In the genomic region with DNA sequence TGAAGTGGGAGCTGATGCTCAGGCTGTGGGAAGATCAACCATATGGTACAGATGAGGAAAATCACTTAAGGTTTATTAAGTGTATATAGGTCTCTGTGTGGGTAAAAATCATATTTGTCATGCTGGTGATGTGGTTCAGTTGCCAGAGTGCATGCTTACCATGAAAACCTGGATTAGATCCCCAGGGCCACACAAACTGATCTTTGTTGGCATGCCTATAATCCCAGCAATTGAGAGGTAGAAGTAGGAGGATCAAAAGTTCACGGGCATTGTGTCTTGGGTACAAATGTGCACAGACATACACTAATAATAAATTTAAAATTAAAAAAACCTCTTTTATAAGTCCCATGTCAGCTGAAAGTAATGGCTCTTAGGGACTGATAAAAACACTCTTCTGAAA, we compare ENCODE assay signal across 36 mouse cellular contexts. TPM values are rescaled to one million over a fixed set of nuclear protein-coding genes. Genes with fewer than 3 reads are reported as not detected.
DNase-seq lines count a peak whose midpoint lies in the region; ATAC-seq and TF ChIP-seq lines count a peak whose summit lies in the region.
"Had no signal": no experiment of that assay in that cellular context is flagged by ENCODE, and none has a peak within 500 bp of the region (broad histone marks: within the 10 kb centered on the region; RNA-seq: fewer than 3 reads in every experiment).

No protein-coding gene starts in this region.

- peaks cover 27% of the 10 kb centered on the region for H3K36me3 ChIP-seq in heart, adult 2 months (ENCODE audit: control insufficient read depth, insufficient read depth, low read length)
- H3K36me3 ChIP-seq in limb, embryonic 15.5 days = peaks cover 44% of the 10 kb centered on the region
- H3K36me3 ChIP-seq in limb, embryonic 10.5 days = peaks cover 85% of the 10 kb centered on the region
- H3K36me3 ChIP-seq in lung, postnatal 0 days (ENCODE audit: insufficient read depth, low read length) = peaks cover 12% of the 10 kb centered on the region; the same call in 1 of the 2 replicates
- H3K36me3 ChIP-seq in forebrain, embryonic 16.5 days (ENCODE audit: control insufficient read depth, insufficient read depth) = peaks cover 6% of the 10 kb centered on the region

- TF ChIP-seq EP300 in heart, adult 2 months (IDR thresholded peaks at IDR 0.05; ENCODE audit: insufficient read depth, low read depth, low read length) = no peak
- no peak for TF ChIP-seq EP300 in lung, postnatal 0 days (IDR thresholded peaks at IDR 0.05)

- no peak for DNase-seq in heart, adult 2 months
- DNase-seq in heart, postnatal 36 days = no peak
- DNase-seq in limb, embryonic 10.5 days (ENCODE audit: low spot score) = no peak
- no peak for DNase-seq in lung, postnatal 0 days (ENCODE audit: low spot score)
- no peak for DNase-seq in lung, postnatal 4 days
- DNase-seq: adrenal gland, postnatal 10 days; cerebellum, adult 11 months; cerebellum, postnatal 10 days; gastrocnemius, postnatal 25 days; heart, adult 18-20 months; heart, postnatal 14 days; kidney, postnatal 25 days; lung, embryonic 14.5 days; right cerebral cortex, postnatal 4 days; thymus, adult 2 months; thymus, postnatal 36 days had no signal

- H3K27me3 ChIP-seq in heart, adult 2 months (ENCODE audit: control insufficient read depth, insufficient read depth, low read length) = no peaks in the 10 kb centered on the region
- H3K27me3 ChIP-seq in limb, embryonic 15.5 days = no peaks in the 10 kb centered on the region
- no peaks in the 10 kb centered on the region for H3K27me3 ChIP-seq in limb, embryonic 10.5 days (ENCODE audit: low read depth, poor library complexity, severe bottlenecking)
- no peaks in the 10 kb centered on the region for H3K27me3 ChIP-seq in lung, postnatal 0 days (replicated peaks; ENCODE audit: insufficient read depth, low read length)
- no peaks in the 10 kb centered on the region for H3K27me3 ChIP-seq in forebrain, embryonic 16.5 days (replicated peaks; ENCODE audit: control insufficient read depth, insufficient read depth, low read length)
- H3K27me3 ChIP-seq: forebrain, embryonic 12.5 days; heart, embryonic 13.5 days; hindbrain, embryonic 12.5 days; kidney, embryonic 15.5 days; midbrain, embryonic 13.5 days; neural tube, embryonic 13.5 days; Patski had no signal

- H3K4me1 ChIP-seq in heart, adult 2 months (ENCODE audit: control insufficient read depth, insufficient read depth, low read length) = peaks cover 11% of the 10 kb centered on the region
- H3K4me1 ChIP-seq in limb, embryonic 15.5 days = no peaks in the 10 kb centered on the region
- H3K4me1 ChIP-seq in limb, embryonic 10.5 days = no peaks in the 10 kb centered on the region
- H3K4me1 ChIP-seq in lung, postnatal 0 days (ENCODE audit: insufficient read depth, low read depth, low read length) = peaks cover 14% of the 10 kb centered on the region; the same call in 1 of the 2 replicates
- peaks cover 3% of the 10 kb centered on the region; the same call in 1 of the 2 replicates for H3K4me1 ChIP-seq in forebrain, embryonic 16.5 days (replicated peaks; ENCODE audit: control insufficient read depth, insufficient read depth, low read length)
- H3K4me1 ChIP-seq: forebrain, embryonic 12.5 days; hindbrain, embryonic 12.5 days; kidney, embryonic 15.5 days; midbrain, embryonic 13.5 days had no signal

- no peaks in the 10 kb centered on the region for H3K9me3 ChIP-seq in limb, embryonic 15.5 days
- no peaks in the 10 kb centered on the region for H3K9me3 ChIP-seq in limb, embryonic 10.5 days (replicated peaks)
- H3K9me3 ChIP-seq in lung, postnatal 0 days (ENCODE audit: low read length) = no peaks in the 10 kb centered on the region
- H3K9me3 ChIP-seq in forebrain, embryonic 16.5 days (ENCODE audit: control insufficient read depth, low read length) = no peaks in the 10 kb centered on the region
- H3K9me3 ChIP-seq: forebrain, embryonic 12.5 days; heart, embryonic 13.5 days; hindbrain, embryonic 12.5 days; midbrain, embryonic 13.5 days; neural tube, embryonic 13.5 days had no signal

- H3K4me2 ChIP-seq in limb, embryonic 15.5 days = no peak overlapping the region
- H3K4me2 ChIP-seq in lung, postnatal 0 days (replicated peaks; ENCODE audit: low read depth, low read length) = no peak overlapping the region
- H3K4me2 ChIP-seq in forebrain, embryonic 16.5 days (ENCODE audit: low read length) = no peak overlapping the region
- H3K4me2 ChIP-seq: forebrain, embryonic 12.5 days; heart, embryonic 13.5 days; hindbrain, embryonic 12.5 days; kidney, embryonic 15.5 days; lung, embryonic 14.5 days; midbrain, embryonic 13.5 days; neural tube, embryonic 13.5 days had no signal

- H3K79me2 ChIP-seq in heart, adult 2 months (replicated peaks; ENCODE audit: control insufficient read depth, insufficient read depth, low read length) = no peaks in the 10 kb centered on the region

- no peak for TF ChIP-seq CTCF in heart, adult 2 months (IDR thresholded peaks at IDR 0.05)
- no peak for TF ChIP-seq CTCF in lung, postnatal 0 days (IDR thresholded peaks at IDR 0.05)

- H3K4me3 ChIP-seq in heart, adult 2 months = no peak overlapping the region
- no peak overlapping the region for H3K4me3 ChIP-seq in limb, embryonic 15.5 days
- H3K4me3 ChIP-seq in limb, embryonic 10.5 days = no peak overlapping the region
- no peak overlapping the region for H3K4me3 ChIP-seq in lung, postnatal 0 days (ENCODE audit: low read depth, low read length)
- no peak overlapping the region for H3K4me3 ChIP-seq in forebrain, embryonic 16.5 days (replicated peaks; ENCODE audit: low read length)
- H3K4me3 ChIP-seq: forebrain, embryonic 12.5 days; heart, embryonic 13.5 days; hindbrain, embryonic 12.5 days; kidney, embryonic 15.5 days; midbrain, embryonic 13.5 days; neural tube, embryonic 13.5 days had no signal

- no peak overlapping the region for H3K9ac ChIP-seq in heart, adult 2 months (ENCODE audit: low read depth, low read length)
- H3K9ac ChIP-seq in limb, embryonic 15.5 days = no peak overlapping the region
- H3K9ac ChIP-seq in lung, postnatal 0 days (replicated peaks; ENCODE audit: low read depth) = no peak overlapping the region
- H3K9ac ChIP-seq in forebrain, embryonic 16.5 days (replicated peaks; ENCODE audit: low read depth, low read length) = no peak overlapping the region
- H3K9ac ChIP-seq: forebrain, embryonic 12.5 days; heart, embryonic 13.5 days; hindbrain, embryonic 12.5 days; kidney, embryonic 15.5 days; lung, embryonic 14.5 days; midbrain, embryonic 13.5 days; neural tube, embryonic 13.5 days had no signal

- ATAC-seq in limb, embryonic 15.5 days (ENCODE audit: insufficient number of reproducible peaks, low FRiP score, low TSS enrichment, low read depth) = no peak
- no peak for ATAC-seq in lung, postnatal 0 days
- ATAC-seq in forebrain, embryonic 16.5 days = no peak
- ATAC-seq: midbrain, embryonic 13.5 days; Patski had no signal

- intact Hi-C loops in heart, adult 2 months (cut with DNase I) = no loop called here
- intact Hi-C loops in heart, postnatal 36 days (cut with DNase I) = no loop called here

- 85% methylated on average over 1 of the region's 1 CpGs for WGBS in heart, adult 2 months
- WGBS in limb, embryonic 15.5 days = 61% methylated on average over 1 of the region's 1 CpGs
- 98% methylated on average over 1 of the region's 1 CpGs for WGBS in limb, embryonic 10.5 days
- WGBS in lung, postnatal 0 days = 87% methylated on average over 1 of the region's 1 CpGs
- WGBS in forebrain, embryonic 16.5 days = 87% methylated on average over 1 of the region's 1 CpGs

- H3K27ac ChIP-seq in heart, adult 2 months = peak overlapping the region; percentile 84
- peak overlapping the region; percentile 57; the same call in 1 of the 2 replicates for H3K27ac ChIP-seq in limb, embryonic 15.5 days
- no peak overlapping the region for H3K27ac ChIP-seq in limb, embryonic 10.5 days
- H3K27ac ChIP-seq in lung, postnatal 0 days (ENCODE audit: low read length) = peak overlapping the region; percentile 48; the same call in 1 of the 2 replicates
- no peak overlapping the region for H3K27ac ChIP-seq in forebrain, embryonic 16.5 days (ENCODE audit: low read length)
- H3K27ac ChIP-seq: forebrain, embryonic 12.5 days; hindbrain, embryonic 12.5 days; kidney, embryonic 15.5 days; macrophage; midbrain, embryonic 13.5 days; neural tube, embryonic 13.5 days had no signal

- TF ChIP-seq POLR2A in heart, adult 2 months (IDR thresholded peaks at IDR 0.05; ENCODE audit: insufficient read depth, low read depth, low read length) = no peak

RNA-seq across cellular contexts. Expression of a gene that starts 14.0 kb away (rescaled TPM):
- total RNA-seq in heart, adult 2 months (2021) = 1 to 10 TPM; 5.3 to 5.7 TPM
- 5.5 and 6.6 TPM in 2 replicates for polyA plus RNA-seq in heart, adult 2 months (2012; rRNA removed)
- total RNA-seq in heart, postnatal 36 days (2021) = 1 to 10 TPM; 5.0 to 5.2 TPM
- polyA plus RNA-seq in limb, embryonic 15.5 days (2015; fragmentation: Nextera tagmentation; extraction: Ambion mirVana) = 32.9 and 33.9 TPM in 2 replicates
- 47.1 and 49.2 TPM in 2 replicates for polyA plus RNA-seq in limb, embryonic 10.5 days (2016; fragmentation: Nextera tagmentation; extraction: Ambion mirVana)
- polyA plus RNA-seq in lung, postnatal 0 days (2015; fragmentation: Nextera tagmentation; extraction: Ambion mirVana) = 23.3 and 25.3 TPM in 2 replicates
- polyA plus RNA-seq in forebrain, embryonic 16.5 days (2015; fragmentation: Nextera tagmentation; extraction: Ambion mirVana) = 37.0 and 39.2 TPM in 2 replicates

RNA-seq across cellular contexts. Expression of a gene that starts 34.6 kb away (rescaled TPM):
- under 1 TPM; 0.09 to 0.13 TPM for total RNA-seq in heart, adult 2 months (2021)
- 0.20 and 0.78 TPM in 2 replicates for polyA plus RNA-seq in heart, adult 2 months (2012; rRNA removed)
- not detected for total RNA-seq in heart, postnatal 36 days (2021)
- 0.08 TPM in 1 of 2 replicates, not detected in the other for polyA plus RNA-seq in limb, embryonic 15.5 days (2015; fragmentation: Nextera tagmentation; extraction: Ambion mirVana)
- polyA plus RNA-seq in limb, embryonic 10.5 days (2016; fragmentation: Nextera tagmentation; extraction: Ambion mirVana) = 0.11 TPM in 1 of 2 replicates, not detected in the other
- polyA plus RNA-seq in lung, postnatal 0 days (2015; fragmentation: Nextera tagmentation; extraction: Ambion mirVana) = 9.0 and 13.0 TPM in 2 replicates
- polyA plus RNA-seq in forebrain, embryonic 16.5 days (2015; fragmentation: Nextera tagmentation; extraction: Ambion mirVana) = 0.12 and 0.18 TPM in 2 replicates
- total RNA-seq: heart, postnatal 14 days had no signal
- polyA plus RNA-seq: forebrain, embryonic 12.5 days; heart, embryonic 13.5 days; hindbrain, embryonic 12.5 days; lung, embryonic 14.5 days; macrophage; midbrain, embryonic 13.5 days; Patski had no signal

RNA-seq across cellular contexts. Expression of a gene that starts 38.9 kb away (rescaled TPM):
- total RNA-seq in heart, adult 2 months (2021) = not detected
- 1.00 TPM in 1 of 2 replicates, not detected in the other for polyA plus RNA-seq in heart, adult 2 months (2012; rRNA removed)
- not detected for total RNA-seq in heart, postnatal 36 days (2021)
- not detected in 2 replicates for polyA plus RNA-seq in limb, embryonic 15.5 days (2015; fragmentation: Nextera tagmentation; extraction: Ambion mirVana)
- not detected in 2 replicates for polyA plus RNA-seq in limb, embryonic 10.5 days (2016; fragmentation: Nextera tagmentation; extraction: Ambion mirVana)
- polyA plus RNA-seq in lung, postnatal 0 days (2015; fragmentation: Nextera tagmentation; extraction: Ambion mirVana) = 0.07 TPM in 1 of 2 replicates, not detected in the other
- not detected in 2 replicates for polyA plus RNA-seq in forebrain, embryonic 16.5 days (2015; fragmentation: Nextera tagmentation; extraction: Ambion mirVana)
- total RNA-seq: gastrocnemius, postnatal 25 days; heart, adult 18-20 months; heart, postnatal 14 days; layer of hippocampus, adult 18-20 months; layer of hippocampus, postnatal 14 days; left cerebral cortex, adult 8-10 months; left cerebral cortex, postnatal 36 days; megakaryocyte-erythroid progenitor cell, adult 5-6 weeks; MEL had no signal
- polyA plus RNA-seq: cortical plate, adult 2 months; embryonic facial prominence, embryonic 14.5 days; forebrain, embryonic 12.5 days; heart, embryonic 13.5 days; hindbrain, embryonic 12.5 days; intestine, postnatal 0 days; kidney, embryonic 15.5 days; limb, embryonic 14.5 days; lung, embryonic 14.5 days; macrophage; midbrain, embryonic 13.5 days; neural tube, embryonic 13.5 days; Patski had no signal

RNA-seq across cellular contexts. Expression of a gene that starts 43.3 kb away (rescaled TPM):
- total RNA-seq in heart, adult 2 months (2021) = 10 to 100 TPM; 27.6 to 33.8 TPM
- 61.7 and 124 TPM in 2 replicates for polyA plus RNA-seq in heart, adult 2 months (2012; rRNA removed)
- total RNA-seq in heart, postnatal 36 days (2021) = 10 to 100 TPM; 29.4 to 39.8 TPM
- polyA plus RNA-seq in limb, embryonic 15.5 days (2015; fragmentation: Nextera tagmentation; extraction: Ambion mirVana) = 64.7 and 80.3 TPM in 2 replicates
- polyA plus RNA-seq in limb, embryonic 10.5 days (2016; fragmentation: Nextera tagmentation; extraction: Ambion mirVana) = 93.2 and 95.9 TPM in 2 replicates
- polyA plus RNA-seq in lung, postnatal 0 days (2015; fragmentation: Nextera tagmentation; extraction: Ambion mirVana) = 65.1 and 65.5 TPM in 2 replicates
- 88.9 and 97.4 TPM in 2 replicates for polyA plus RNA-seq in forebrain, embryonic 16.5 days (2015; fragmentation: Nextera tagmentation; extraction: Ambion mirVana)

Comparison
In these comparisons a context has a peak if more than half of its experiments do, and no peak if none do; other contexts are left out.
1. H3K27ac ChIP-seq: peak in heart, adult 2 months (single experiment), limb, embryonic 15.5 days (single experiment) and lung, postnatal 0 days (single experiment); none in limb, embryonic 10.5 days (single experiment) and forebrain, embryonic 16.5 days (single experiment).